Mouse (Mus musculus) kidney, postnatal 14 days (tissue): ENCODE measurements around the gene Wnk1.
"Not testable (repeated sequence)": the region's sequence is repeated elsewhere in the genome, so short reads cannot be mapped to it uniquely, and the experiment has no call there.

Experiments
- DNase-seq: peaks from one replicate; pipeline ENCODE4 v3.0.0; 2022; ENCODE audit warnings: mixed read lengths

The Wnk1 gene

GRCm38 (mm10) chr6:120038366-120039255, at the start of gene Wnk1:
Wnk1 (minus strand) TSS chr6:120038672.
- DNase-seq = peak; percentile 99

DNA sequence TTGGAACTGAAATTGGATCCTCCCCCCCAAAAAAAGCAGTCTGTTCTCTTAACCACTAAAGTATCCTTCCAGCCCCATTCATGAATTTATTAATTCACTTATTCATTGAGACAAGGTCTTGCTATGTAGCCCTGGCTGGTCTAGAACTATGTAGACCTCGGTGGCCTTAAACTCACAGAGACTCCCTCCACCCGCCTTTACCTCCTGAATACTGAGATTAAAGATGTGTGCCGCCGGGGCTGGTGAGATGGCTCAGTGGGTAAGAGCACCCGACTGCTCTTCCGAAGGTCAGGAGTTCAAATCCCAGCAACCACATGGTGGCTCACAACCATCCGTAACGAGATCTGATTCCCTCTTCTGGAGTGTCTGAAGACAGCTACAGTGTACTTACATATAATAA, 48.6 kb upstream of the Wnk1 start:
- not testable (repeated sequence) for DNase-seq

DNA sequence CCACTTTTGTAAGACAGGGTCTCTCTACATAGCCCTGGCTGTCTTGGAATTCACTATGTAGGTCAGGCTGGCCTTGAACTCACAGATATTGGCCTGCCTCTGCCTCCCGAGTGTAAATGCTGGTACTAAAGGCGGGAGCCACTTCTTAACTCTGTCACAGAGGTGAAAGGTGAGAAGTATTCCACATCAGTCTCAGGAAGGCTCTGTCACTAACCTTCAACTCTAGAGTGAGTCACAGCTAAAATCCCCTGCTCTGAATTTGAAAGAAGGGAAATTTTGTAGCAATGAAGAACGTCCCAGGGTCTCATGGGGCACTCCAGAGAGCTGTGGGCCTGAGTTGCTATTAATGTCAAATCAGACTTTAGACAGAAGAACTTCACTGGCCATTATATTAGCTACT, 47.4 kb upstream of the Wnk1 start:
- DNase-seq = no peak

DNA sequence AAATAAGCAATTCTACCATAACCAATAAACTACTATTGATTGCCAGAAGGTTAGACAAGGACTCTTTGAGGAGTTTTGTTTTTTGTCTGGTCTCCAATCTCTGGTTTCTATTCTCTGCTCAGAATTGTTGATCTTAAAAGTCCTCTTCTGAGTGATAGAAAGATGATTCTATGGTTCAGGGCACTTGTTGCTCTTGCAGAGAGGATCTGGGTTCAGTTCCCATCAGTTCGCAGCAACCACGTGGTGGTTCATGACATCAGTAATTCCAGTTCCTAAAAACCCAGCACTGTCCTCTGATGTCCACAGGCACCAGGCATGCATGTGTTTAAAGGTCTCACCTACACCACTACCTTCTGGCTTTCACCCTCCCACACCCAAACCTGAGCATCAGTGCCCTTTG, 46.5 kb upstream of the Wnk1 start:
- no peak for DNase-seq

DNA sequence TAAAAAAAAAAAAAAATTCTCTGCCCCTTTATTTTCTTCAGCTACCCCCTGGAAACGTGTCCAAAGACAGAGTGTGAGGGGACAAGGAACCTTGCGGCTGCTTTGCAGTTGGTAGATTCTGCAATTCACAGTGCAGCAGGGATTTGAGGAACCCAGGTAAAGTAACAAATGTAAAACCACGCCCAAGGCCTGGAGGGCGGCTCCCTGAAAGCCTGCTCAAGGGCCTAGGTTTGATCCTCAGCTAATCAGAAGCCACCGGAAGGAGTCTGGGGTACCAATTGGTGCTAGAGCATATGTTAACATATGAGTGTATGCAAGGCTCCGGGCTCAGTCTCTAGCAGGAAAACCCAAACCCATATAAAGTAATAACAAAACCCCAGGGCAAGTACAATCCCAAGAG, 45.0 kb upstream of the Wnk1 start:
- no peak for DNase-seq

DNA sequence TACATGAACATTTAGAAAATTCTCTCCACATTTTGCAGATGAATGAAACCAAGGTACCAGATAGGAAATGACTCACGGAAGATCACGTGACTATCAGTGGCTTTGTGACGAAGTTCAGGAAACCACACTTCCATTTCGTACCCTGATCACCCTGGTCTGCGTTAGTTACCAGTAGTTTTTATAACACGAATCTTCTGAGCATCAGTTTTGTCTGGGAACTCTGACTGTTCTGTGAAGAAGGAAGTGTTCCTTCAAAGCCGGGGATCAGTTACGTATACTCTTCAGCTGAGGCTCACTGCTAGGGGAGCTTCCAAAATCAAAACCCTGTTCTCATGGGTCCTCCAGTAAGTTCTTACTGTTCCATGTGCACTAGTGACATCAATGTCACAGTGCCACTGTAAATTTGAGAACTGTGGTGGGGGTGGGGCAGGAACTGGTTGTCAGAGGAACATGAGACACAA, 44.5 kb upstream of the Wnk1 start:
- DNase-seq = no peak

GRCm38 (mm10) chr6:120082251-120082950, 43.9 kb upstream of the Wnk1 start:
- no peak for DNase-seq

DNA sequence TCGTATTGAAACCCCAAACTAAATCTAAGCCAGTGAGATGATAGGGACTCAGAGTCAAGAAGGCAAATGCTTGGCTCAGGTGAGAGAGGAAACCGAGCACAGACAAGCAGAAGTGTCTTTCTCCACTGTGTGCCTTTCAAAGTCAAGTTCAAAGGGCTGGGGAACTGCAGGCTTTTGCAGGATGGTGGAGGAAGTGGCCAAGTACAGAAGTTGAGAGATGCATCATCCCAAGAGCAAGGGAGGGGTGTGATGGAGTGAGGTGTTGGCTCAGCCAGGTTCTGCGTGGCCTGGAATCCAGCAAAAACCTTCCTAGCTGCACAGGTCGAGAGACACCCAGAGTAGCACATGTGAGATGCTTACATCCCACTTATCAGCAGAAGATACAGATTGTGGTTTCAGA, 43.0 kb upstream of the Wnk1 start:
- no peak for DNase-seq

GRCm38 (mm10) chr6:120079547-120079946, 41.1 kb upstream of the Wnk1 start:
- DNase-seq = no peak

DNA sequence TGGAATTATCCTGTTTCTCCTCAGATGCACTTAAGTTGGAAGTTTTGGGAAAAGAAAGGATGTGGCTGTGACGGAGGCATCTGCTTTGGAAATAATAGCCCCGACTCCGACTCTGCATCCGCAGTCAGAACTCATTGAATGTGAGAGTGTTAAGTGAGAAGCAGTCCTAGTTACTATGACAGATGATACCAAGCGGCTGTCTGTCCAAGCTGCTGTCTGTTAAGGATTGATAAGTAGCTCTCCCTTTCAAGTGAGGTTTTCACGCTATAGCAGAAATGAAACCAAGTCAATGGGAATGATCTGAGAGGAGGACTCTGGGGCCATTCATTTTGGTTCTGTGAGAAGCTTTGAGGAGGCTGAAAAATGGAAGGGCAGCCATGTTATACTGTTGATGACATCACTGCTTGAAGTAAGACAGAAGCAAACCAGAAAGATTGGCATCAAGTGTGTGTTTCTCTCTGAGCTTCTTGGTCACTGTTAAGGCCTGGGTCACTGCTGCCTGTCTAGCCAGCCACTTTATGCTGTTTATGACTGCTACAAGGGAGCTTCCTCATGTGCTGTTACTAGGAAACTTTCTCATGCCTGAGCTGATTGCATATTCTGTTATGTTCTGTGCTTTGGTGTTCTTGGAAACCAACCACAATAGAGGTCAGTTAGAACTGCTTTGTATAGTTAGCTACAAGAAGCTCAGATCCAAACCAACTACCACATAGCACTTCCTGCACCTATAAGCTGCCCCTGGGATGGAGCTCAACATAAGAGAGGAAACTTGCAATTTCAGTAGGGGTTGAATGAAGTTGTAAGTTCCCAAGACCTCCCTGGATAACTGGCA, 38.4 kb upstream of the Wnk1 start:
- no peak for DNase-seq

- no peak for DNase-seq
Observed at GRCm38 (mm10) chr6:120072630-120073029, 34.2 kb upstream of the Wnk1 start.

- no peak for DNase-seq
Observed at GRCm38 (mm10) chr6:120069546-120069945, 31.1 kb upstream of the Wnk1 start.

DNA sequence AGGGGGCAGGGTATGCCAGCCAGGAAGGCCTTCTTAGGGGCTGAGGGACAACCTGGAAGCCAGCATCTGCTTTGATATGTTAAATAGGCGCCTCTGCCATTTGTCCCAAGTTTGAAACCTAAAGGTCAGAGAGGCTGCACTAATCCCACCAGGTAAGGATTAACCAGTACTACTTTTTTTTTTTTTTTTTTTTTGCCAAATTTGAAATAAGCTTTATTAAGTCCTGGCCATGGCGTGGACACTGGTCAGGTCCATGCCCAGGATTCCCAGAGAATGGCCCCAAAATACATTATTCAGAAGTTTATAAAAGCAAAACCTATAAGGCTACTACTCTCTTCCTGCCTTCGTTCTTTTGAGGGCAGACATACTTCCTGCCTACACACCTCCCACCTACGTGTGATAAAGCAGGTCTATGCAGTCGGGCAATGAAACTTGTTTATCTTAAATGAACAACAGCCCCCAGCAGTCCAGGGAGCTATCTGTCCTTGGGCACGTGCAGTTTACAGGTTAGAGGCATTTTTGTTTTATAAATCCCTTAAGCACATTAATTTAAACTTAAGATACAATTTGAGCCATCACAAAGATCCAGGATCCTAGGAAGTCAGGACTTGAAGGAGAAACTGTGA, 27.2 kb upstream of the Wnk1 start:
- no peak for DNase-seq

- DNase-seq = no peak
Observed at GRCm38 (mm10) chr6:120064627-120065026, 26.2 kb upstream of the Wnk1 start.

GRCm38 (mm10) chr6:120062934-120063333, 24.5 kb upstream of the Wnk1 start:
- no peak for DNase-seq

DNA sequence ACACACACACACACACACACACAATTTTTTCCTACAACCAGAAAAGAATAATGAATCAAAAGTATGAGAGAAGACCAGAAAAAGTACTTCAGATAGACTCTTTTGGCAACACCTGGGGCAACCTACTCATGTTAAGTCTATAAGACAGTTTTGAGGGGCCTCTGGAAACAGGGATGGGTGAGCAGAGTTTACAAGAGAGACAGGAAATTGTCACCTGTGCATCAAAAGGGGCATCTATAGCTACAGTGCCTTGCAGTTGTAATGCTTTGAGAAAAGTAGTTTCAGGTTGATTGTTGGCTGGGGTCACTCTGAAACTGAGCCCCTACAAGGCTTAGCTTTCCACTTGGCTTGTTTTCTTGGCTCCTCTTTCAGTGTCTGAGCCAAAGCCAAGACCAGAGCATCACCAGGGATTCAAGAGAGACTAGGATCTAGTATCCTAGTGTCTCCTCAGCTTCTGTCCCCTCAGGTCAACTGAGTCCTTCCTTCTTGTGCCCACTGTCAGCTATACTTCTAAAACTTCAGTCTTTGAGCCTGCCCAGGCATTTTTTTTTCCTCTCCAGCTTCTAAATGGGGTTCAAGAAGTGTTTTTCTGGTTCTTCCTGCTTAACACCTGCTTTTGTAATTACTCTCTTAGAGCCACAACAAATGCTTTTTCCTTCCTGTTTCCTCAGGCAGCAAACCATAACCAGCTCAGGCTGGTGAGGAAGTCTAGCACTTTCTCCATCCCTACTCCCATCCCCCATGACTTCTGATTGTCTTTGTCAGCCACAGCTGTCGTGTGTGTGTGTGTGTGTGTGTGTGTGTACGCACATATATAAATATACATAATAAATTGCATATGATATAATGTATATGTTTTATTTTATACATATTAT, 17.4 kb upstream of the Wnk1 start:
- DNase-seq = no peak

DNA sequence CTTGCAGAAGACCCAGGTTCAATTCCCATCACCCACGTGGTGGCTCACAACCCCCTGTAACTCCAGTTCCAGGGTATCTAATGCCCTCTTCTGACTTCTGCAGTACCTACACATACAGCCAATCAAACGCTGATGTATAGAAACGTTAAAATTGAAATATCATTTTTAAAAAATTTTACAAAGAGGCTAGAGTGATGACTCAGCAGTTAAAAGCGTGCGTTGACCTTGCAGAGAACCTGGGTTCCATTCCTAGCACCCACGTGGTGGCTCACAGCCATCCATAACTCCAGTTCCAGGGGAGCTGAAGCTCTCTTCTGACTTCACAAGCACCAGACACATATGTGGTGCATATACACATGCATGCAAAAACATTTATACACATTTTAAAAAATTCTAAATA, 15.9 kb upstream of the Wnk1 start:
- DNase-seq = no peak

GRCm38 (mm10) chr6:120047705-120048292, 9.3 kb upstream of the Wnk1 start:
- no peak for DNase-seq

- DNase-seq = no peak
Observed at GRCm38 (mm10) chr6:120045406-120045805, 6.9 kb upstream of the Wnk1 start.

DNA sequence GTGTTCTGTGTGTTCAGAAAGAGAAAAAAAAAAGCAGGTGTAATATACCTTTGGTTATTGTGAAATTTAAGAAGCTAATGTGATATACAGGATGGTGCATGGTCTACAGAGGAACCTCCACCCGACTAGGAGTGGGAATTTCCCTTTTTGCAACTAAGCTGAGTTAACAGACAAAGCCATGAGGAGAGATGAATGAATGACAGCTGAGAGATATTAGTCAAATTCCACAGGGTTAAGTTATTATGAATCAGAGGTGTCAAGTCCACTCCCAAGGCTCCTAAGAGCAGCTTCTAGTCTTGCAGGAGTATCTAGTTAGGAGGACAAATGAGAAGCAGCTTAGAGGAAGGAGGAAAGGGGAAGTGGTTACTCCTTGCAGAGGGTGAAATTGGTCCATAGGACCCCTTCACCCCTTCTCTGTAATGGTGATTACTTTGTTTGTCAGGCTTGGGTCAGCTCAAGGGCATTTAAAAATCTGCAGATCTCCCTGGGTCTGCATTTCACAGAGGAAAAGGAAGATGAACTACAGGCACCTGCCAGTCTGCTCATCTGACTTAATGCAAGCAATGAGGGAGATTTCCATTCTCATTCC, 4.3 kb upstream of the Wnk1 start:
- DNase-seq = no peak

DNA sequence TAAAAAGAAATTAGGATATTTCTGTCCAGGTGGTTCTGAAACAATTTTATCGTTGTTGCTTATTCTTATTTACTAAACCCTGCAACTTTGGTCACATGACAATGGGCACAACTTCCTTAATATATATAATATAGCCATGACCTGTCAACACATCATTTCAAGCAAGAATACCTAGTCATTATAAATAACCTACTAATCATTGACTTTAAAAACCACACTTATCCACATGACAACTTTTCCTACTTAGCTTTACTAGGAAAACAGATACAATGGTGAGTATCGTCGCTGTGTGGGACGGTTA, 2.0 kb upstream of the Wnk1 start:
- no peak for DNase-seq
